Mouse (Mus musculus): ENCODE data around the gene Hand2.
A peak's percentile ranks its signal among the peaks of the same experiment; 100 is the strongest.

Gene Hand2

GRCm38 (mm10) chr8:57342386-57343090, 21.8 kb downstream of the Hand2 start:
- no peak for DNase-seq

GRCm38 (mm10) chr8:57343731-57344315, 23.0 kb downstream of the Hand2 start:
- DNase-seq: no peak

GRCm38 (mm10) chr8:57344956-57345870, 24.4 kb downstream of the Hand2 start:
- no peak for DNase-seq

GRCm38 (mm10) chr8:57346371-57346770, 25.6 kb downstream of the Hand2 start:
- no peak for DNase-seq

GRCm38 (mm10) chr8:57347141-57347540, 26.4 kb downstream of the Hand2 start:
- DNase-seq: no peak

GRCm38 (mm10) chr8:57348251-57348650, 27.5 kb downstream of the Hand2 start:
- DNase-seq: no peak

- no peak for DNase-seq
Measured at GRCm38 (mm10) chr8:57348866-57349520, 28.2 kb downstream of the Hand2 start.

GRCm38 (mm10) chr8:57351861-57352260, 31.1 kb downstream of the Hand2 start:
- no peak for DNase-seq

- peak; percentile 61 to 69 for DNase-seq
Measured at GRCm38 (mm10) chr8:57353346-57354305, 32.8 kb downstream of the Hand2 start.

- no peak for DNase-seq
Measured at GRCm38 (mm10) chr8:57354876-57355275, 34.1 kb downstream of the Hand2 start.

GRCm38 (mm10) chr8:57356529-57357325, 35.9 kb downstream of the Hand2 start:
- DNase-seq: no peak

GRCm38 (mm10) chr8:57360493-57360892, 39.7 kb downstream of the Hand2 start:
- no peak for DNase-seq

- DNase-seq: peak; percentile 31 to 43
Measured at GRCm38 (mm10) chr8:57361003-57361805, 40.4 kb downstream of the Hand2 start.

GRCm38 (mm10) chr8:57362881-57363280, 42.1 kb downstream of the Hand2 start:
- DNase-seq: no peak

- no peak for DNase-seq
Measured at GRCm38 (mm10) chr8:57374044-57374443, 53.3 kb downstream of the Hand2 start.

Measured in kidney, postnatal 4 days (tissue).